8 mouse cellular contexts compared by ENCODE assay signal in genomic region chr5:121711174-121711927, GRCm38 (mm10). TPM values are rescaled to one million over a fixed set of nuclear protein-coding genes. Genes with fewer than 3 reads are reported as not detected.
A peak's percentile ranks its signal among the peaks of the same experiment; 100 is the strongest.
DNase-seq lines count a peak whose midpoint lies in the region; ATAC-seq lines count a peak whose summit lies in the region.

Atxn2 (plus strand) TSS chr5:121711337.

- ATAC-seq in embryonic facial prominence, embryonic 14.5 days (ENCODE audit: low read depth): peak; percentile 84
- ATAC-seq in limb, embryonic 13.5 days (ENCODE audit: low FRiP score, low read depth): peak; percentile 79
- peak; percentile 79 for ATAC-seq in midbrain, embryonic 15.5 days (replicated peaks)

- H3K27me3 ChIP-seq in embryonic facial prominence, embryonic 14.5 days (replicated peaks; ENCODE audit: control insufficient read depth, insufficient read depth, low read length): no peaks in the 10 kb centered on the region
- H3K27me3 ChIP-seq in limb, embryonic 13.5 days: no peaks in the 10 kb centered on the region
- no peaks in the 10 kb centered on the region for H3K27me3 ChIP-seq in midbrain, embryonic 15.5 days (replicated peaks)

- peak within 1 kb of the TSS; percentile 94 for H3K4me3 ChIP-seq in embryonic facial prominence, embryonic 14.5 days (ENCODE audit: low read depth, low read length)
- peak within 1 kb of the TSS; percentile 97 for H3K4me3 ChIP-seq in limb, embryonic 13.5 days
- H3K4me3 ChIP-seq in midbrain, embryonic 15.5 days: peak within 1 kb of the TSS; percentile 96

- peak within 1 kb of the TSS; percentile 97 for H3K27ac ChIP-seq in embryonic facial prominence, embryonic 14.5 days (replicated peaks; ENCODE audit: low read depth, low read length)
- H3K27ac ChIP-seq in limb, embryonic 13.5 days: peak within 1 kb of the TSS; percentile 95
- H3K27ac ChIP-seq in midbrain, embryonic 15.5 days: peak within 1 kb of the TSS; percentile 98

- H3K4me2 ChIP-seq in embryonic facial prominence, embryonic 14.5 days (ENCODE audit: low read depth, low read length): peak within 1 kb of the TSS; percentile 74
- H3K4me2 ChIP-seq in limb, embryonic 13.5 days (replicated peaks): peak within 1 kb of the TSS; percentile 89
- H3K4me2 ChIP-seq in midbrain, embryonic 15.5 days: peak within 1 kb of the TSS; percentile 96

- H3K9me3 ChIP-seq in embryonic facial prominence, embryonic 14.5 days (ENCODE audit: control insufficient read depth, low read length): no peaks in the 10 kb centered on the region
- H3K9me3 ChIP-seq in limb, embryonic 13.5 days: no peaks in the 10 kb centered on the region
- no peaks in the 10 kb centered on the region for H3K9me3 ChIP-seq in midbrain, embryonic 15.5 days

- H3K4me1 ChIP-seq in embryonic facial prominence, embryonic 14.5 days (ENCODE audit: control insufficient read depth, insufficient read depth, low read length): peaks cover 25% of the 10 kb centered on the region
- peaks cover 36% of the 10 kb centered on the region for H3K4me1 ChIP-seq in limb, embryonic 13.5 days
- peaks cover 37% of the 10 kb centered on the region for H3K4me1 ChIP-seq in midbrain, embryonic 15.5 days

- WGBS in embryonic facial prominence, embryonic 14.5 days: 0% methylated on average over 14 of the region's 103 CpGs
- under 1% methylated on average over 41 of the region's 103 CpGs for WGBS in limb, embryonic 13.5 days
- under 1% methylated on average over 73 of the region's 103 CpGs for WGBS in midbrain, embryonic 15.5 days

- H3K9ac ChIP-seq in embryonic facial prominence, embryonic 14.5 days (ENCODE audit: low read depth, low read length): peak within 1 kb of the TSS; percentile 95
- peak within 1 kb of the TSS; percentile 97 for H3K9ac ChIP-seq in limb, embryonic 13.5 days
- H3K9ac ChIP-seq in midbrain, embryonic 15.5 days: peak within 1 kb of the TSS; percentile 99

- no peaks in the 10 kb centered on the region for H3K36me3 ChIP-seq in embryonic facial prominence, embryonic 14.5 days (ENCODE audit: control insufficient read depth, insufficient read depth, low read length)
- no peaks in the 10 kb centered on the region for H3K36me3 ChIP-seq in limb, embryonic 13.5 days
- H3K36me3 ChIP-seq in midbrain, embryonic 15.5 days (replicated peaks): no peaks in the 10 kb centered on the region

- DNase-seq in 416B (ENCODE audit: low read depth): peak; percentile 86
- DNase-seq in adrenal gland, postnatal 4 days (ENCODE audit: low spot score in 2 of 2): peak; percentile 69 to 76
- DNase-seq in embryonic facial prominence, embryonic 14.5 days (ENCODE audit: low spot score): peak; percentile 93
- DNase-seq in heart, adult 8-10 months (ENCODE audit: low spot score): peak; percentile 86
- peak; percentile 85 for DNase-seq in kidney, adult 9 months
- DNase-seq in spleen, adult 18-20 months: peak; percentile 75 to 82

RNA-seq across cellular contexts. Expression of gene Atxn2, which starts in this region (rescaled TPM):
- total RNA-seq in adrenal gland, postnatal 4 days (2021): 100 to 1,000 TPM; 191 to 216 TPM
- 65.4 and 68.6 TPM in 2 replicates for polyA plus RNA-seq in embryonic facial prominence, embryonic 14.5 days (2014; fragmentation: Nextera tagmentation; extraction: Ambion mirVana)
- 100 to 1,000 TPM; 143 to 153 (median 147) TPM for total RNA-seq in heart, adult 8-10 months (2022)
- polyA plus RNA-seq in limb, embryonic 13.5 days (2015; fragmentation: Nextera tagmentation; extraction: Ambion mirVana): 54.9 and 64.1 TPM in 2 replicates
- polyA plus RNA-seq in midbrain, embryonic 15.5 days (2015; fragmentation: Nextera tagmentation; extraction: Ambion mirVana): 107 and 111 TPM in 2 replicates

Comparison
In these comparisons a context has a peak if more than half of its experiments do, and no peak if none do; other contexts are left out.
1. Peak in every context shown above with its lines: DNase-seq, ATAC-seq, H3K4me3 ChIP-seq and H3K27ac ChIP-seq.